In the genomic region with DNA sequence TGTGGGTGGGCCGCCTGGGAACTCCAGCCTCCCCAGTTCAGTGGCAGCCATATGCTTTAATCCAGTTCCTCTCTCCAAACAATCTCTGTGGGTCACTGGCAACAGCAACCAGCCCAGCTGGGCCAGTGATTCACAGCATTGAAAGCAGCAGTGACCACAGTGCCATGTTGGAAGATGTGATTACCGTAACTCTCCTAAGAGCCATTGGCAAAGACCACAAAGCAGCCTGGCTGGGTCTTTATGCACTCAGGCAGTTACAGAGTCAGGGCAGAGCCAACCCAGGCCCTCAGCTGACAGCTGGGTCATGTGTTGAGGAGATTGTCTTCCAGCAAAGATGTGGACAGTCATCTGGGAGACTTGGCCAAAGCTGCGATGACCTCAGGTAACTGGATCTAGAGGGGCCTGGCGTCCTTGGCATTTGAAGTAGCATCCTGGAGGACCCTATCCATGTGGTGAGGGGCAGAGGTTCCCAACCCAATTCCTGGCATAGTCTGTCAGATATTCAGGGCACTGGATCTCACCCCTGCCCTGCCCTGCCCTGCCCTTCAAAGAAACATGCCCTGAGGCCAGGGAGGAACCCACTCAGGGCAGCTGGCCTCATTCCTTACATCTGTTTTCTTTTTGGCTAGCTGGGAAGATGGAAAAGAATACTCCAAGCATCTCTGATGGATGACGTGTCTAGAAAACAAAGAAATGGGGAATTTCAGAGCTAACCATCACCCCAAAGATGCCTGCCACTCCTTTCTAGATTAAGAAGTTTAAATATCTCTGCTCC, we compare ENCODE assay signal across 13 mouse cellular contexts.
"Had no signal": no experiment of that assay in that cellular context is flagged by ENCODE, and none has a peak within 500 bp of the region (broad histone marks: within the 10 kb centered on the region; RNA-seq: fewer than 3 reads in every experiment).

No protein-coding gene starts in this region.

- H3K27ac ChIP-seq: limb, embryonic 13.5 days; liver, embryonic 14.5 days; midbrain, embryonic 13.5 days; stomach, embryonic 15.5 days had no signal

- H3K4me3 ChIP-seq: limb, embryonic 13.5 days; midbrain, embryonic 13.5 days; myocyte; stomach, embryonic 15.5 days had no signal

- H3K9me3 ChIP-seq: limb, embryonic 13.5 days; midbrain, embryonic 13.5 days; stomach, embryonic 15.5 days had no signal

- DNase-seq: kidney, postnatal 10 days; layer of hippocampus, adult 9-11 months; layer of hippocampus, postnatal 36 days; lung, adult 18-20 months; retina, postnatal 1 day; right cerebral cortex, postnatal 4 days; thymus, adult 2 months; thymus, postnatal 25 days had no signal

- H3K4me1 ChIP-seq: stomach, embryonic 15.5 days had no signal

- H3K36me3 ChIP-seq: limb, embryonic 13.5 days; midbrain, embryonic 13.5 days; stomach, embryonic 15.5 days had no signal
